Mouse (Mus musculus) brown adipose tissue, adult 24 weeks (tissue): ENCODE results near the gene Fbxl17. TPM values are rescaled to one million over a fixed set of nuclear protein-coding genes. Genes with fewer than 3 reads are reported as not detected.

Experiments used
- H3K27ac ChIP-seq: fragments of 200-500 bp; replicated peaks from 2 replicates; pipeline ENCODE4 v1.5.1; 2012; ENCODE audit warnings: low read depth, mild to moderate bottlenecking, low read length
- H3K4me1 ChIP-seq: fragments of 200-500 bp; 2 replicates; pipeline ENCODE4 v1.6.1; 2012; ENCODE audit warnings: low read length, mixed read lengths; ENCODE audit not compliant: control insufficient read depth, insufficient read depth, insufficient read length
- H3K4me3 ChIP-seq: fragments of 200-500 bp; 2 replicates; pipeline ENCODE4 v1.5.1; 2012; ENCODE audit warnings: low read depth, mild to moderate bottlenecking, low read length, moderate library complexity; ENCODE audit not compliant: insufficient read depth
- polyA plus RNA-seq: library from polyadenylated mRNA; stranded (reverse); fragments of >200 nt; gene quantifications from 2 replicates; pipeline ENCODE4 v1.2.4, GENCODE M21; 2012; ENCODE audit not compliant: missing spikeins, insufficient read depth, insufficient read length

Fbxl17 gene
- polyA plus RNA-seq, 1 experiment, result 9.7 TPM

DNA sequence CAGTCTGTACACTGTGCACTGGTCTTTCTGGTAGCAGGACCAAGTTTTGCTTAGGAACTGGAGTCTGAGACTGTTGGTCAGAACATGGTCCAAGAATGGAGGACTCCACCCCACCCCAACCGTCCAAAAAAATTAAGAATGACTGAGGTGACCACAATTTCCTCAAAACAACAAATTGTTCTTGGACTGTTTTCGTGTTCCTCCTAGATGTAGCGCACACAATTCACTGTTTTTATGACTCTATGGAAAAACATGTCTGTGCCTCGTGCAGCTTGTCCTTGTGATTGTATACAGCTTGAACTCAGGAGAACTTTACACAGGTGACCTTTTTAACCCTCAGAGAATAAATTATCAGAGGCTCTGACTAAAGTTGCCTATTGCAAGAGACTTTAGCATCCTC is 220.7 kb downstream of the Fbxl17 start:
- no peak overlapping the region for H3K4me3 ChIP-seq
- H3K27ac ChIP-seq, result no peak overlapping the region
- no peaks in the 10 kb centered on the region for H3K4me1 ChIP-seq

DNA sequence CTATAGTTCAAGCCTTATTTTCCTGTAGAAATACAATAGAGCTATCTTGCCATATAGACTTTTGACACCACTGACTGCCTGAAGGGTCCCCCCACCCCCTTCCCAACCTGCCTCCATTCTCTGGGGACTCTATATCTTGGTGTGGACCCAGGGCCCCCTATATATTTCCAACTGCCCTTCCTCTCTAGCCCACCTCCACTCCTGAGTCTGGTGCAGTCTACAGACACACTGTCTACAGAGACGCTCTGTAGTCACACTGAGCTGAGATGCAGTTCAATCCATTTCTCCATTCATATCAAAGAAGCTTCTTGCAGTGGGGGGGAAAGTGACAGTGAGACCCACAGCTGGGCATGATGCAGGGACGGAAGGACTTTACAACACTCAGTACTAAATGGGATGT is 226.5 kb downstream of the Fbxl17 start:
- H3K4me1 ChIP-seq, result 0 out of 2 replicates have a peak, but pooled peaks cover 2% of the 10 kb centered on the region
- no peak overlapping the region for H3K27ac ChIP-seq
- no peak overlapping the region for H3K4me3 ChIP-seq

DNA sequence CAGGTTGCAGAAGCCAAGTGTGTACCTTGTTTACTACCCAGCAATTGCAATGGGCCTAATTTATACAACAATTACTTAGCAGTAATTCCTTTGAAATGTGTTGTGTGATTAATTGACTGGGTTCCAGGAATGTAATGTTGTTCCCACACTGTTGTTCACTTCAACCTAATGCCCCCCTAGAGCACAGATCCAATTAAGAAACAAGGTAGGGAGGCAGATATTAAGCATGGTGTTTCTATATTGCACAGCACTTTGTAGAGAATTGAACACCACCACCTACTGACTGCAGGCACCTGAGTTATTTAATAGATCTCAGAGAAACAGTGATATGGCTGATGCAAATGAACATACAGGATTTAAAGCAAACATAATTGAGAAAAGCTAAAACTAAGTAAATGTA is 226.9 kb downstream of the Fbxl17 start:
- Histone ChIP-seq H3K27ac (no peak overlapping the region), H3K4me1 (0 out of 2 replicates have a peak, but pooled peaks cover 2% of the 10 kb centered on the region), H3K4me3 (no peak overlapping the region)

DNA sequence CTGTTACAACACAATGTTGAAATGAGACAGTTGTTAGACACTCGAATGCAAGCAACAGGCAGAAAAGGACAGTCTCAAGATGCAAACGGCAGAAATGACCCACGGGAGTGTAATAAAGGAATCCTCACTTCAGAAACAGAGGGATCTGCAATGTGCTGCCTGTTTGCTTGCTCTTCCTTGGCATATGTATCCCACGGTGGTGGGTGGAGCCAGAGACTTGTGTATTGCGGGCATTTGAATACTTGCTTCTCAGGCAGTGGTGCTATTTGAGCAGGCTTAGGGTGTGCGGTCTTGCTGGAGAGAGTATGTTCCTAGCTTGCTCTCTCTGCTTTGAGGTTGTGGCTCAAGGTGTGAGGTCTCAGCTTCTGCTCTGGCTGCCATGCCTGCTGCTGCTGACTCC is 228.8 kb downstream of the Fbxl17 start:
- Histone ChIP-seq H3K27ac (no peak overlapping the region), H3K4me3 (no peak overlapping the region), H3K4me1 (0 out of 2 replicates have a peak, but pooled peaks cover 2% of the 10 kb centered on the region)

DNA sequence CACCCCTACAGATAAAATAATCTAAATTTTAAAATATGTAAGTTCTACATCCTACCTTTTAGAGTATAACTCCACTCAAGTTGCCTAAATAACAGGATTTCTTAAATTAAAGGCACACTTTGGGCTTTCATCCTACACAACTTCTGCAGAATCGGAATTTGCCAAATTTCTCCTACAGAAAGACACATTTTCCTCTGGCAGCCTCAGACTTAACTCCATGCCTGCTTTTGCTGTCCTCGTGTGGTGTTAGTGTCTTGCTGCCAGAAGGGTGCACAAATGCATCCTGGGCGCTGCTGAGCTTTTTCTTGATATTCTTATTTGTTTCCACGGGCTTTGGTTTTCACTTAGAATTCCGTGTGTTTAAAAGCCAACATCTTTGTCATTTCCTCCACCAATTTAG is 229.3 kb downstream of the Fbxl17 start:
- Histone ChIP-seq H3K27ac (no peak overlapping the region), H3K4me3 (no peak overlapping the region), H3K4me1 (0 out of 2 replicates have a peak, but pooled peaks cover 2% of the 10 kb centered on the region)

DNA sequence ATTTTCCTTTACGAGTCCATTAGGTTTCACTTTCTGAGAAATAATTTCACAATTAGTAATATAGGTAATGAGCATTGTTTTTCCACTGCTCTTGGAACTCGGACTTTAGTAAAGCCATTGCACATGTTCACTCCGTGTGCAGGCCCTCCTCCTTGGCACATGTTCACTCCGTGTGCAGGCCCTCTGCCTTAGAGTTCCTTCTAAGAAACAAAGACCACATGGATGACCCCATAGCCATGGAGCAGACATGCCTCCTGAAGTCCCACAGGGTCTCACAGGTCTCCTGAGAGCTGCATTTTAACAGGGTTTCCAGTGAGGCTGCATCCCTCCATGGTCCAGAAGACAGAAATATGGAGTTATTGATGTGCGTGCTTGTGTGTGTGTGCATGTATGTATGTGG is 237.1 kb downstream of the Fbxl17 start:
- Histone ChIP-seq H3K27ac (no peak overlapping the region), H3K4me1 (no peaks in the 10 kb centered on the region), H3K4me3 (no peak overlapping the region)

DNA sequence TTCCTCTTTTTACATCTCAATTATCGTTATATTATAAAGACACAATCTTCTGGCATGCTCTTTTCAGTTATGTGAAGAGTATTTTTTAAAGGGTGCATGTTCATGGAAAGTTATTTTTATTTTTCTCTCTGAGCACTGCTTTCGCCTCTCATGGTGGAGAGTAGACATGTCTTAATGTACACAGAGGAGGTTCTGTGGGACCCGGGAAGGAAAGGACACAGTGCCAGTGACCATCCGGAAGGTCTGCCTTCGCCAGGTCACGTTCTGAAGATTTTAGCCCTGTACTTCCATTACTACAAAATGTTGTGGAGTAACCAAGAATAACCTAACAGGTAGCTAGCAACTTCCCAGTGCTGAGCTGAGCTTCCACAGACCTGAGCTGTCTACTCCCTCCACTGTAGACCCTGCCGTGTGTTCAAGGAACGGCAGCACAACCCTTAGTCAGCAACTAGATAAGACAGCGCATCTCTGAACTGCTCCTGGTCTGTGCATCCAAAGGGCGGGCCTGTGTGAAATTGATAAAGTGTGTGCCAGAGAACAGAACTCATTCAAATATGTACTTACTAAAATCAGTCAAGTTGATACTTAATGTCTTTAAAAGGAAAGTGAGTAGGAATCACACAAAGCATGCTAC is 238.2 kb downstream of the Fbxl17 start:
- no peak overlapping the region for H3K4me3 ChIP-seq
- H3K27ac ChIP-seq, result no peak overlapping the region
- no peaks in the 10 kb centered on the region for H3K4me1 ChIP-seq

DNA sequence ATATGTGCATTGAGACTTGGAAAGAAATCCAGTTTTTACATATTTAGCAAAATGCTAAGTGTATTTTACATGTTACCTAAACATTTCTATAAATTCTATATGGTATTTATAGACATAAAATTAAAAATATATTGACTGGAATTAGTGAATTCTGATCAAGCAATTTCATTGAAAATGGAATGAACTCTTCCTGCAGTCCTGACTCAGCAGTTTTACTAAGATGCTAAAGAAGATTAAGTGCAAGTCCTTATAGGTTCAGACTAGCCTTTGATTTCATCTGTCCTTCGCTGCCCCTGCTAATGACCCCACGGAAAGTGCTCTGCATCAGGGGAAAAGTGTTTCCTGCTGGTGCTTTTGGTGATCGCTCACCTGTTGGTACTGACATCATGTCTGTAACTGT is 240.7 kb downstream of the Fbxl17 start:
- no peaks in the 10 kb centered on the region for H3K4me1 ChIP-seq
- H3K27ac ChIP-seq, result no peak overlapping the region
- H3K4me3 ChIP-seq, result no peak overlapping the region

DNA sequence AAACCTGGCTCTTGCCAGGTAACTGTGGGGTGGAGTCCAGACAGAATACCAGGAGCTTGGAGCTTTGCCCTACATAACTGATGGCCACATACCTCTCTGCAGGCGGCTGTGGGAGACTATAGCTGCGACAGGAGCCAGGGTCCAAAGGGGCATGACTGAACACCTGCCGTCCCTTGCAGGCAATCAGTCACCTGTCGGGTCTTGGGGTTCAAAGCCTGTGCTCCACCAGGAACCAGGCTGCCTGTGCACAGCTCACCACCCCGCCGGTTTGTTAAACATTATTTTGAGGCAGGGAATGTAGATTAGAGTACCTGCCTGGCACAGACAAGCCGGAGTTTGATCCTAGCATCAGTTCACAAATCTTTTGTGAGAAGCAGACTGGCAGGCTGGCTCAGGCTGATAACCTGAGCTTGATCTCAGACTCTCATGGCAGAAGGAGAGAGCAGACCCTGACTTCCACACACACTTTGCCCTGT is 253.6 kb downstream of the Fbxl17 start:
- H3K4me1 ChIP-seq, result peaks cover 4% of the 10 kb centered on the region; the same call in 1 of the 2 replicates
- H3K27ac ChIP-seq, result no peak overlapping the region
- H3K4me3 ChIP-seq, result no peak overlapping the region

DNA sequence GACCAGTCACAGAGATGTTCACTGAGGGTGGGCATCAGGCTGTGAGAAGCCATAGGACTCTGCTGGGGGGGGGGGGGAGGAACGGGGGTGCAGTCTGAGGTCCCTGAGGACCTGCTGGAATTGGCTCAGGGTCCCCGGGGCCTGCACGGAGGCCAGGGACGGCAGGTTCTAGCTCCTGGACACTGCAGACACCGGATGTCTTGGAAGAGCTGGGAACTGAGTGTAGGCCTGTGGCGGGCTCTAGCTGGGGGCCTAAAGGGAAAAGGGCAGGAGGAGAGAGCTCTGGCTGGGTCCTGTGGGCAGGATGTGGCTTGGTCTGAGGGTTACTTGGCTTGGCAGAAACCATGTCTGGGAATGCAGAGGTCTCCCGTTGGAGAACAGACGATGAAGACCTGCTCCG is 254.3 kb downstream of the Fbxl17 start:
- Histone ChIP-seq H3K4me1 (peaks cover 6% of the 10 kb centered on the region; the same call in 1 of the 2 replicates), H3K27ac (no peak overlapping the region), H3K4me3 (no peak overlapping the region)

DNA sequence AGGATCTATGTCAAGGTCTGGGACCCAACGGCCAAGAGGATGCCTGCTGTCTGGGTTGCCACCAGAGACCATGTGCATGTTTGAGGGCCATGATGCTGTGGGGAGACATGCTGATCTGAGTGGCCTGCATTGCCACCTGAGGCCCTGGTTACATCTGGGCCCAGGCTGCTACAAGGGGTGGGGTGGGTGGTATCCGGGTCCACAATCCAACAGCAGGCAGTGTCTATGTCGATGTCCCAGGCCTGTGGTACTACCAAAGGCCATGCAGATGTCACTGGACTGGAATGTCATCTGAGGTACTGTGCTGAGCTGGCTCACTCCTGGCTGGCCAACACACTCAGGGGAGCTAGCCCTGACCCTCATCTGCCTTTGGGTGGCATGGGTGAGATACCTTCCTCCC is 257.1 kb downstream of the Fbxl17 start:
- H3K4me3 ChIP-seq, result no peak overlapping the region
- H3K4me1 ChIP-seq, result peaks cover 6% of the 10 kb centered on the region; the same call in 1 of the 2 replicates

DNA sequence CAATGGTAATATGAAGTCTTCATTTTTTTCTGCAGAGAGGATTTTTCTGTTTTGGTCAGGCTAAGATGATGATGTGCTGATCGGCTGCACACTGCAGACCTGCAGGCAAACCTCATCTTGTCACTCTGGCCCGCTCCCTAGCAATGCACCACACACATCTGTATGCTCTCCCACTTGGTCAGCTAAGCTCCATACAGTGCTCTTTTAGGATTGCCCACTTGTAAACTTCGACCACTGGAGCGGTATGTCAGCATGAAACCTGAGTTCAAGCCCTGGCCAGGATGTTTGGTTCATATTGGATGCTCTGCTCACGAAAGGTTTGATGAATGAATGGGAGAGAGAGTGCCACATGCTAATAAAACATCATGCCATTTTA is 259.1 kb downstream of the Fbxl17 start:
- H3K4me1 ChIP-seq, result peaks cover 6% of the 10 kb centered on the region; the same call in 1 of the 2 replicates
- H3K27ac ChIP-seq, result no peak overlapping the region
- no peak overlapping the region for H3K4me3 ChIP-seq

More for the DNA sequence above, 257.1 kb downstream of the Fbxl17 start:
- H3K27ac ChIP-seq, result no peak overlapping the region

DNA sequence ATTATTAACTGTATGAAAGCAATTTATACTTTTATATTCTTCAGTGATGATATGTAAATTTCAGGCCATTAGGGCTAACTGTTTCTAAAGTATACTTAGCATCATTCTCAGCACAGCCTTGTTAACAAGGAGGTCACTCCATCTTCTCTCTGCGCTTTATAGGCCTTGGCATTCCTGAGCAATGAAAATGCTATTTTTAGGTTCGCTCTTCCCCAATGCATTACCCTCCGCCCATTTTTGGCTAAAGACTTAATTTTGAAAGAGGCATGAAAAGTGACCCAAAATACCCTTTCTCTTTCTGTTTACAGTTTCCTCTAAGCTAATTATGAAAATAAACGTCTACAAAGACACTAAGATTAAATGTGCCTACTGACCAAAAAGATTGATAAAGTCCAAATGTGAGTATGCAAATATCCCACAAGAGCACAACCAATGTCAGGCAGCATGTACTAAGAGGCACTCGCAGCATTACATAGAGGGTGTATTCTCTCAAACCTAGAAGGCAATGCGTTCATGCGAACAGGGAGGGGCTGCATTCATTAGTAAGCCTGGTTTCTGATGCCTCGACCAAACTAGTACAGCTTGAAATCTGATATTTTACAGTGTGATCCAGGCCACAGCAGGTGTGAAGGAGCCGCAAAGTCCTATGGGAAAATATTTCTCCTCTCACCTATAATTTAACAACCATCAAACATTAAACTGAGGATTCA is 259.6 kb downstream of the Fbxl17 start:
- Histone ChIP-seq H3K27ac (peak overlapping the region; percentile 33; the same call in 1 of the 2 replicates), H3K4me1 (peaks cover 6% of the 10 kb centered on the region; the same call in 1 of the 2 replicates), H3K4me3 (no peak overlapping the region)

DNA sequence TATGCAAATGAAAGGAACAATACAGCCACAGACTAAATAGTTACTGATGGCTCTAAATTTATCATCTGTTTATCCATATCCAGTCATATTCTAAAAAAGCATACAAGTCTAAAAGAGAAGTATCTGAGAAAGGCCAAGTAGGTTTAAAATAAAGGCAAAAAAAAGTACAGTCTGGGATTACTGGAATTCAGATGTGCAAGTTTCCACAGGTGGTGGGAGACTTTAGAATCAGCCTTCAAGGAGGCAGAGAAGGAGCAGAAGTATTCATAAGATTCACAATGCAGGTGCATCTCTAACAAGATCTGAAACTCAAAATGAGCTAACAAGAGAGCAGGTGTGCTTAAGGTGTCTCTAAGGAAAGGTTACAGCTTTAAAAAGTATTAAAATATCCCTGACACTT is 263.0 kb downstream of the Fbxl17 start:
- peaks cover 6% of the 10 kb centered on the region; the same call in 1 of the 2 replicates for H3K4me1 ChIP-seq
- no peak overlapping the region for H3K27ac ChIP-seq
- H3K4me3 ChIP-seq, result no peak overlapping the region

DNA sequence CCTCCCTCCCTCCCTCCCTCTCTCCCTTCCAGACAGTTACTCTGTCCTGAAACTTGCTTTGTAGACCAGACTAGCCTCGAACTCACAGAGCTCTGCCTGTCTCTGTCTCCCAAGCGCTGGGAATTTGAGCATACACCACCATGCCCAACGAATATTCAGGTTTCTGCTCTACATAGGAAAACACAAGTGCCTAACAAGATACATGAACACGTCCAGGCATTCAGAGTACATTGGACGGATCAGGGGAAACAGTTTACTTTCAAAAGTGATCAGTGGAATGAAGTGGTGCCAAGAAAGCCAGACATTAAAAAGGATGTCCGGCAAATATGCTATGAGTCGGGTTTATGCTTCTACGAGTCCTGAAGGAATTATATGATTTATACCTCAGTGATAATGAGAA is 263.6 kb downstream of the Fbxl17 start:
- H3K4me3 ChIP-seq, result no peak overlapping the region
- H3K27ac ChIP-seq, result no peak overlapping the region
- peaks cover 3% of the 10 kb centered on the region; the same call in 1 of the 2 replicates for H3K4me1 ChIP-seq

DNA sequence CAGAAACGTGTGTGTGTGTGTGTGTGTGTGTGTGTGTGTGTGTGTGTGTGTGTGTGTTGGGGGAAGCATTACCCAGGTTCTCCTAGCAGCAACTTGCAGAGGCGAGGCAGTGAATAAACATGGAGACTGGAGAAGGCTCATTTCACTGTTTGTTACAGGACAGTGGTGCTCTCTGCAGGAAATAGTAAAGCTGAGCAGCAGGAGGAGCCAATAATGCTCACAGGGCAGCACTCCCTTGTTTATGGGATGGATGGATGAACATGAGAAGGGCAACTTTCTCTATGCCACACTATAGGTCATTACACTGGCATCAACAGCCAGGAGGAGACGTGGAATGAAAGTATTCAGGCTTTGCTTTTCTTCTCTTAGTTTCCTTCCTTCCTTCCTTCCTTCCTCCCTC is 264.0 kb downstream of the Fbxl17 start:
- H3K27ac ChIP-seq, result no peak overlapping the region
- H3K4me1 ChIP-seq, result peaks cover 2% of the 10 kb centered on the region; the same call in 1 of the 2 replicates
- no peak overlapping the region for H3K4me3 ChIP-seq
